Mouse (Mus musculus) liver, adult 2 months (tissue): ENCODE measurements around the gene Dnah2. TPM values are rescaled to one million over a fixed set of nuclear protein-coding genes. Genes with fewer than 3 reads are reported as not detected.

ENCODE experiments used
- DNase-seq: peaks from one replicate; pipeline ENCODE4 v3.0.0-alpha.2; 2011; ENCODE audit warnings: low read depth, low spot score; ENCODE audit errors: extremely low read depth
- H3K27ac ChIP-seq: fragments of 200-500 bp; replicated peaks from 2 replicates; pipeline ENCODE4 v1.5.1; 2012; ENCODE audit warnings: low read depth, mild to moderate bottlenecking, control low read depth, inconsistent platforms, low read length; ENCODE audit not compliant: insufficient read depth
- H3K27me3 ChIP-seq: fragments of 200-500 bp; 2 replicates; pipeline ENCODE4 v1.6.1; 2012; ENCODE audit warnings: mild to moderate bottlenecking, moderate library complexity, low read length, inconsistent platforms; ENCODE audit not compliant: control insufficient read depth, insufficient read depth
- H3K36me3 ChIP-seq: fragments of 200-500 bp; 2 replicates; pipeline ENCODE4 v1.6.1; 2012; ENCODE audit warnings: low read length, inconsistent platforms; ENCODE audit not compliant: control insufficient read depth, insufficient read depth
- H3K4me1 ChIP-seq: fragments of 200-500 bp; 2 replicates; pipeline ENCODE4 v1.6.1; 2011; ENCODE audit warnings: low read length; ENCODE audit not compliant: control insufficient read depth, insufficient read depth
- H3K4me3 ChIP-seq: fragments of 200-500 bp; 2 replicates; pipeline ENCODE4 v1.5.1; 2011; ENCODE audit warnings: low read depth, mild to moderate bottlenecking, control low read depth, low read length, moderate library complexity; ENCODE audit not compliant: insufficient read depth
- H3K79me2 ChIP-seq: fragments of 200-500 bp; 2 replicates; pipeline ENCODE4 v1.6.1; 2012; ENCODE audit warnings: inconsistent platforms, mild to moderate bottlenecking, low read length, moderate library complexity; ENCODE audit not compliant: control insufficient read depth, insufficient read depth
- H3K9ac ChIP-seq: fragments of 200-500 bp; 2 replicates; pipeline ENCODE4 v1.6.1; 2012; ENCODE audit warnings: low read depth, mild to moderate bottlenecking, control low read depth, inconsistent platforms, low read length
- CTCF ChIP-seq: fragments of 200-500 bp; IDR thresholded peaks from 2 replicates; pipeline ENCODE4 v1.5.1; 2011; ENCODE audit warnings: low read depth, low read length, control low read depth
- POLR2A ChIP-seq: fragments of 200-500 bp; IDR thresholded peaks from 2 replicates; pipeline ENCODE4 v1.6.1; 2011; ENCODE audit warnings: low read length, control low read depth; ENCODE audit not compliant: insufficient read depth; ENCODE audit errors: extremely low read depth
- WGBS: fragments of 180-500 bp; shearing (Covaris S2); methylation state at CpG from one replicate; pipeline ENCODE4 v1.1.7; 2018; 5-methylcytosine and 5-hydroxymethylcytosine counted together
- polyA plus RNA-seq: library from polyadenylated mRNA; depleted of rRNA; stranded (reverse); fragments of >200 nt; gene quantifications from 2 replicates; pipeline ENCODE4 v1.2.3, GENCODE M21; 2012
- total RNA-seq: library from RNA; depleted of rRNA; stranded (reverse); fragments of >200 nt; gene quantifications from 2 replicates; pipeline ENCODE4 v1.2.3, GENCODE M21; 2014

The Dnah2 gene
- total and polyA plus RNA-seq, 2 experiments: 0.02 to 0.09 TPM

- TF ChIP-seq POLR2A: no peak
- TF ChIP-seq CTCF: no peak
- Histone ChIP-seq H3K9ac (no peak overlapping the region), H3K79me2 (peaks cover 14% of the 10 kb centered on the region; the same call in 1 of the 2 replicates), H3K27ac (no peak overlapping the region), H3K4me1 (peaks cover 12% of the 10 kb centered on the region), H3K4me3 (no peak overlapping the region), H3K27me3 (no peaks in the 10 kb centered on the region), H3K36me3 (peaks cover 10% of the 10 kb centered on the region; the same call in 1 of the 2 replicates)
- WGBS: 84% methylated on average over 38 of the region's 38 CpGs
- no peak for DNase-seq
These were observed 145.0 kb downstream of the Dnah2 start for GRCm38 (mm10) chr11:69403691-69404594.

GRCm38 (mm10) chr11:69401987-69402386, 146.9 kb downstream of the Dnah2 start:
- H3K9ac ChIP-seq: no peak overlapping the region
- no peaks in the 10 kb centered on the region for H3K27me3 ChIP-seq
- peaks cover 10% of the 10 kb centered on the region; the same call in 1 of the 2 replicates for H3K36me3 ChIP-seq
- DNase-seq: no peak
- H3K4me1 ChIP-seq: peaks cover under 1% of the 10 kb centered on the region; the same call in 1 of the 2 replicates
- H3K79me2 ChIP-seq: peaks cover 2% of the 10 kb centered on the region; the same call in 1 of the 2 replicates
- 84% methylated on average over 12 of the region's 12 CpGs for WGBS
- H3K4me3 ChIP-seq: no peak overlapping the region
- TF ChIP-seq CTCF (no peak), POLR2A (no peak)
- H3K27ac ChIP-seq: no peak overlapping the region

DNA sequence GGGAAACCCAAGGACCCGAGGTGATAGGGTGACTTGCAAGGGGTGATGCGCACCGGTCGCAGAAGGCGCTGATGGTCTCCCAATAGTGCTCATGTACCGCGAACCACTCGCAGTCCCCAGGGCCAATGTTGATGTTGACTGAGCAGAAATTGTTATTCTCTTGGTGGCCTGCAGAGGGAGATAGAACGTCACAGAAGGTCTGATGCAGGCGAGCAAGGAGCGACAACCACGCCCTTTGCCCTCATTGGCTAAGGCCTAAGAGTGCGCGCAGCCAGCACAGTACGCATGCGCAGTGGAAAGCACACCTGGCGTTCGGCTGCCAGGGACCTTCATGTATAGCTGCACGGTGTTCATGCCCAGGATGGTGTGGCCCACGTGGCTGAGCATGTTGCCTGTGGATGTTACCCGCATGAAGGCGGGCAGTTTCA, 147.7 kb downstream of the Dnah2 start:
- Histone ChIP-seq H3K36me3 (peaks cover 10% of the 10 kb centered on the region; the same call in 1 of the 2 replicates), H3K9ac (no peak overlapping the region)

GRCm38 (mm10) chr11:69400083-69400850, 148.6 kb downstream of the Dnah2 start:
- no peaks in the 10 kb centered on the region for H3K27me3 ChIP-seq
- H3K4me3 ChIP-seq: no peak overlapping the region
- H3K27ac ChIP-seq: no peak overlapping the region
- TF ChIP-seq CTCF: no peak
- TF ChIP-seq POLR2A: no peak
- peaks cover 10% of the 10 kb centered on the region; the same call in 1 of the 2 replicates for H3K36me3 ChIP-seq
- H3K79me2 ChIP-seq: no peaks in the 10 kb centered on the region
- no peak overlapping the region for H3K9ac ChIP-seq
- WGBS: 92% methylated on average over 25 of the region's 25 CpGs
- H3K4me1 ChIP-seq: peaks cover 3% of the 10 kb centered on the region
- DNase-seq: no peak

More for the DNA sequence above, 147.7 kb downstream of the Dnah2 start:
- Histone ChIP-seq H3K27me3 (no peaks in the 10 kb centered on the region), H3K79me2 (no peaks in the 10 kb centered on the region), H3K4me1 (peaks cover 3% of the 10 kb centered on the region), H3K27ac (no peak overlapping the region), H3K4me3 (no peak overlapping the region)
- WGBS: 24% methylated on average over 22 of the region's 22 CpGs
- TF ChIP-seq CTCF: peak; percentile 91
- TF ChIP-seq POLR2A: no peak
- DNase-seq: peak; percentile 81

DNA sequence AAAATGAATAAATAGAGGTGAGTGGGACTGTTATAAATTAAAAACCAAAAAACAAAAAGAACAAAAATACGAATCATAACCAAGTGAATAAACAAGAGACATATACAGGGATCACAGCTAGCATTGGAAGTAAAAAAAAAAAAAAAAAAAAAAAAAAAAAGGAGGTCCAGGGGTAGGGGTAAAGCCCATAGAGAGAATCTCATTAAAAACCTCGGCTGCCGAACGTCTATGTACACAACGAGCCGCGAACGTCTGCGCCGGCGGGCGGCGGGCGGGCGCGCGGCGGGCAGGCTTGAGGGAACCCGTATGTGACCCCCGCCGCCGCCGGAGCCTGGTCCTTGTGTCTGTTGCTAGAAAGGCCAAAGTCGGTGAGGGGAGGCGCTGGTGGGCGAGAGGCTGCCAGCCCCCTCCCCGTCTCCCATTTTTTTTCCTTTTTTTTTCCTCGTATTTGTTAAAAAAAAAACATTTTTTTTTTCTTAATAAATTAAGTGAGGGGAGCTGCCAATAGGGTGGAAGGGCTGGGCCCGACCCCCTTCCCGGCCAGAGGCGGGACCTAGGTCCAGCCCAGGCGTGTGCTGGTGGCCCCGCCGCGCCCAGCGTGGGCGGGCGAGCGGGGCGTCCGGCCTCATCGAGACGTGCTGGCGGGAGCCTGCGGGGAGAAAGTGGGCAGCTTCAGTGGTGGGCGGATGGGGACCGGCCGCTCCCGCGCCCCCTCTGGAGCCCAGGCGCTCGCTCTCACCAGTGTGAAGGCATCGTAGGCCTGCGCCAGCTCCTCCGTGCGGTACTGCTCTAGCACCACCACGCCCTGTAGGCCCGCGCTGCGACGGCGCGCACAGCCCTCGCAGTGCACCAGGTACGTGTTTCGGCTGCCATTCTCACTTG, 149.5 kb downstream of the Dnah2 start:
- Histone ChIP-seq H3K9ac (no peak overlapping the region), H3K27me3 (no peaks in the 10 kb centered on the region), H3K36me3 (peaks cover 8% of the 10 kb centered on the region; the same call in 1 of the 2 replicates), H3K79me2 (no peaks in the 10 kb centered on the region; the same call in 1 of the 2 replicates), H3K27ac (no peak overlapping the region), H3K4me1 (peaks cover 3% of the 10 kb centered on the region), H3K4me3 (no peak overlapping the region)
- TF ChIP-seq CTCF (no peak), POLR2A (no peak)
- WGBS: 89% methylated on average over 64 of the region's 66 CpGs
- DNase-seq: no peak
